Mouse (Mus musculus) MEL (cell line): ENCODE data around the gene Zbtb7a.

ENCODE experiments used
- EP300 ChIP-seq, 2 experiments: IDR thresholded peaks; 2 replicates each; pipeline ENCODE4 v1.6.1; 2011; ENCODE audit warnings: improper control_type of control experiment in 2 of 2, low read length in 2 of 2, low read depth in 1 of 2, mild to moderate bottlenecking in 1 of 2
- MAZ ChIP-seq: IDR thresholded peaks from 2 replicates; pipeline ENCODE4 v1.6.1; 2012; ENCODE audit warnings: low read depth, mild to moderate bottlenecking, inconsistent platforms, low read length, improper control_type of control experiment
- MYB ChIP-seq: IDR thresholded peaks from 2 replicates; pipeline ENCODE4 v1.6.1; 2011; ENCODE audit warnings: mild to moderate bottlenecking, low read depth, low read length, improper control_type of control experiment
- POLR2A ChIP-seq, 2 experiments: IDR thresholded peaks; 2 replicates each; pipeline ENCODE4 v1.6.1; 2011 to 2012; ENCODE audit warnings: low read length in 2 of 2, mild to moderate bottlenecking in 2 of 2, control low read depth in 1 of 2, improper control_type of control experiment in 1 of 2, low read depth in 1 of 2, moderate library complexity in 1 of 2; ENCODE audit not compliant: control insufficient read depth in 1 of 2, insufficient read depth in 1 of 2, poor library complexity in 1 of 2
- POLR2AphosphoS2 ChIP-seq: IDR thresholded peaks from 2 replicates; pipeline ENCODE4 v1.6.1; 2011; ENCODE audit warnings: low read length, improper control_type of control experiment
- POLR2AphosphoS5 ChIP-seq: IDR thresholded peaks from 2 replicates; pipeline ENCODE4 v1.6.1; 2012; ENCODE audit warnings: low read depth, borderline replicate concordance, mild to moderate bottlenecking, inconsistent platforms, low read length, moderate library complexity, mixed read lengths

DNA sequence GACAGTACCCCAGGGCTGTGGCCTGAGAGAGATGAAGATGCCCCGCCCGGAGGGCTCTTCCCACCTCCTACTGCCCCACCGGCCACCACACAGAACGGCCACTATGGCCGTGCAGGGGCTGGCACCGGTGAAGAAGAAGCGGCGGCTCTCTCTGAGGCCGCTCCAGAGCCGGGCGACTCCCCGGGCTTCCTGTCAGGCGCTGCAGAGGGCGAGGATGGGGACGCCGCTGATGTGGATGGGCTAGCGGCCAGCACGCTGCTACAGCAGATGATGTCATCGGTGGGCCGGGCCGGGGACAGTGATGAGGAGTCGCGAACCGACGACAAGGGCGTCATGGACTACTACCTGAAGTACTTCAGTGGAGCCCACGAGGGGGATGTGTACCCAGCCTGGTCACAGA, 9.6 kb downstream of the Zbtb7a start:
- TF ChIP-seq POLR2AphosphoS5 = no peak
- no peak for TF ChIP-seq POLR2A (IDR thresholded peaks at IDR 0.05; ENCODE audit: control insufficient read depth in 1 of 2, insufficient read depth in 1 of 2, low read depth in 1 of 2, low read length in 2 of 2, poor library complexity in 1 of 2)
- no peak for TF ChIP-seq POLR2AphosphoS2
- TF ChIP-seq MYB = no peak
- TF ChIP-seq MAZ = no peak
- no peak for TF ChIP-seq EP300 (IDR thresholded peaks at IDR 0.05; ENCODE audit: low read depth in 1 of 2, low read length in 2 of 2)
